Mouse (Mus musculus): ENCODE data around the gene Pkd1l1. TPM values are rescaled to one million over a fixed set of nuclear protein-coding genes. Genes with fewer than 3 reads are reported as not detected.

Pkd1l1 gene
- polyA plus RNA-seq, 1 experiment from 2014 or later: 0.16 TPM

GRCm38 (mm10) chr11:8955678-8956077 is 17.4 kb downstream of the Pkd1l1 start:
- no peak overlapping the region for H3K4me3 ChIP-seq (ENCODE audit: low read length)
- H3K9me3 ChIP-seq (replicated peaks; ENCODE audit: control insufficient read depth, low read length): no peaks in the 10 kb centered on the region
- no peak overlapping the region for H3K4me2 ChIP-seq (ENCODE audit: low read depth, low read length)
- ATAC-seq (replicated peaks; ENCODE audit: extremely low read depth, insufficient read depth, low FRiP score): no peak
- H3K9ac ChIP-seq (ENCODE audit: low read length): no peak overlapping the region
- no peak overlapping the region for H3K27ac ChIP-seq (ENCODE audit: low read length)
- H3K4me1 ChIP-seq (ENCODE audit: control insufficient read depth, insufficient read depth, low read length): peaks cover 4% of the 10 kb centered on the region; the same call in 1 of the 2 replicates
- H3K27me3 ChIP-seq (ENCODE audit: control insufficient read depth, insufficient read depth, low read length): no peaks in the 10 kb centered on the region
- 21% methylated on average over 1 of the region's 1 CpGs for WGBS
- H3K36me3 ChIP-seq (ENCODE audit: control insufficient read depth, insufficient read depth): no peaks in the 10 kb centered on the region

DNA sequence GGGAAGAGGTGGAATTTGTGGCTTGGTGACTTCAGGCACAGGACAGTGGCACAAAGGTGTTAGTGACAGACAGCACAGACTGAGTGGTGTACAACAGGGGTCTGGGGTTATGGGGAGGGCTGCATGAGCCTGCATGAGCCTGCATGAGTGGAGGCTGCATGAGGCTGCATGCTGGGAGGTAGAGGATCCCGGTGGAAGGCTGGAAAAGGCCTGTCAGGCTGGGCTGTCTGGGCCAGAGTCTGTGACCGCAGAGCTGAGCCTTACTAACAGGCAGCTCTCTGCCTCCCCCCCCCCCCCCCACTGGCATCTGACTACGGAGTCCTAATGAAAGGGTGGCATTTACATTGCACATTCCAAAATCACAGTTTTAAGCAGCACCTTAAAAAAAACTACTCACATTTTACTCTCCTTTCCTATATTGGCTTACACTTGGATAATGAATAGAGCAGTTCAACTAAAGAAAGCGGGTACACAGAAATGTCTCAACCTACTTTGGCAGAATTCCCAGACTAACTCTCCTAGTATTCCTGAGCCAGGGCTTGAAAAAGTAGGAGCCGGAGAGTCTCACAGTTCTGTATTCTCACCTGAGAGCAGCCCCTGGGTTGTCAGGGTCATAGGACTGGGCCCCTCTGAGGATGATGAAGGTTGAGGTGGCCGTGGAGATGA is 23.2 kb downstream of the Pkd1l1 start:
- Histone ChIP-seq H3K9ac (ENCODE audit: low read length) (no peak overlapping the region), H3K4me2 (ENCODE audit: low read depth, low read length) (no peak overlapping the region), H3K9me3 (replicated peaks; ENCODE audit: control insufficient read depth, low read length) (no peaks in the 10 kb centered on the region), H3K36me3 (ENCODE audit: control insufficient read depth, insufficient read depth) (no peaks in the 10 kb centered on the region), H3K4me3 (ENCODE audit: low read length) (no peak overlapping the region), H3K27me3 (ENCODE audit: control insufficient read depth, insufficient read depth, low read length) (no peaks in the 10 kb centered on the region), H3K4me1 (ENCODE audit: control insufficient read depth, insufficient read depth, low read length) (peaks cover 11% of the 10 kb centered on the region), H3K27ac (ENCODE audit: low read length) (peak overlapping the region; percentile 27; the same call in 1 of the 2 replicates)
- ATAC-seq (replicated peaks; ENCODE audit: extremely low read depth, insufficient read depth, low FRiP score): no peak
- 36% methylated on average over 4 of the region's 6 CpGs for WGBS

DNA sequence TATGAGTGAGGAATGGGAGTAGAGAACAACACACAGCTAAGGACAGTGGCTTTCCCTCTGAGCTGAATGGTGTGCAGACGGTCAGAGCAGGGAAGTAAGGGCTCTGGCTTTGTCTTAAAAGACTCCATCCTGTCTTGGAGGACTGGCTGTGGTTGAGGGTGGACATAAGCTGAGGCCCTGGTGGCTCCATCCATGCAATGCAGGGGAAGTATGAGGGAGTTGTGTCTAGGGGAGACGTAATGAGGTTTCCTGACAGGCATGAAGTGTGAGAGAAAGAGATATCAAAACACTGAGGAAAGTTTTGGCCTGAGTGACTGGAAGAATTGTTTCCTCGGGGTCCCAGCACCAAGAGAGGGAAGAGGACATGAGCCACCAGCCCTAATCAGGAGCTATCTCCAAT is 24.2 kb downstream of the Pkd1l1 start:
- no peak overlapping the region for H3K9ac ChIP-seq (ENCODE audit: low read length)
- WGBS: 46% methylated on average over 3 of the region's 3 CpGs
- H3K9me3 ChIP-seq (replicated peaks; ENCODE audit: control insufficient read depth, low read length): no peaks in the 10 kb centered on the region
- no peaks in the 10 kb centered on the region for H3K36me3 ChIP-seq (ENCODE audit: control insufficient read depth, insufficient read depth)
- ATAC-seq (replicated peaks; ENCODE audit: extremely low read depth, insufficient read depth, low FRiP score): no peak
- no peaks in the 10 kb centered on the region for H3K27me3 ChIP-seq (ENCODE audit: control insufficient read depth, insufficient read depth, low read length)
- no peak overlapping the region for H3K4me2 ChIP-seq (ENCODE audit: low read depth, low read length)
- H3K27ac ChIP-seq (ENCODE audit: low read length): no peak overlapping the region
- H3K4me1 ChIP-seq (ENCODE audit: control insufficient read depth, insufficient read depth, low read length): peaks cover 10% of the 10 kb centered on the region
- H3K4me3 ChIP-seq (ENCODE audit: low read length): no peak overlapping the region

GRCm38 (mm10) chr11:8944114-8944513 is 29.0 kb downstream of the Pkd1l1 start:
- Histone ChIP-seq H3K4me3 (ENCODE audit: low read length) (no peak overlapping the region), H3K36me3 (ENCODE audit: control insufficient read depth, insufficient read depth) (no peaks in the 10 kb centered on the region), H3K27me3 (ENCODE audit: control insufficient read depth, insufficient read depth, low read length) (no peaks in the 10 kb centered on the region), H3K4me2 (ENCODE audit: low read depth, low read length) (no peak overlapping the region), H3K9me3 (replicated peaks; ENCODE audit: control insufficient read depth, low read length) (no peaks in the 10 kb centered on the region), H3K27ac (ENCODE audit: low read length) (no peak overlapping the region), H3K4me1 (ENCODE audit: control insufficient read depth, insufficient read depth, low read length) (no peaks in the 10 kb centered on the region), H3K9ac (ENCODE audit: low read length) (no peak overlapping the region)
- 57% methylated on average over 4 of the region's 4 CpGs for WGBS
- no peak for ATAC-seq (replicated peaks; ENCODE audit: extremely low read depth, insufficient read depth, low FRiP score)

DNA sequence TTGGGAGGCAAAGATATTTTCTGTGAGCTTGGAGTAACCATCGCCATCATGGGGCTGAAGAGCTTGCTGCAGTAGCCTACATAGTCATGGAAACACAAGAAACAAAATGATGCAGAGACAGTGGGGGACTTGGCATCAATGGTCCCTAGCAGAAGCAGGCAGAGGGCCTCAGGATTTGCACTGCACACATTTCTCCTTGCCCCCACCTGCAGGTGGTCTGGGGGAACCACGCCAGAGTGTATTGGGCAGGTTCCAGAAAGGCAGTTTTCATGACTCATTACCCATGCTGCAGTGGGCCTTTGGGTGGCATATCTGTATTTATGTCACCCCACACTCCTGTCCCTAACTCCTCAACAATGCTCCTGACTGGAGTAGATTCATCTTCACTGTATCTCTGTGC is 30.6 kb downstream of the Pkd1l1 start:
- H3K4me2 ChIP-seq (ENCODE audit: low read depth, low read length): no peak overlapping the region
- no peak overlapping the region for H3K27ac ChIP-seq (ENCODE audit: low read length)
- 79% methylated on average over 2 of the region's 2 CpGs for WGBS
- H3K4me3 ChIP-seq (ENCODE audit: low read length): no peak overlapping the region
- H3K9ac ChIP-seq (ENCODE audit: low read length): no peak overlapping the region
- no peak for ATAC-seq (replicated peaks; ENCODE audit: extremely low read depth, insufficient read depth, low FRiP score)
- no peaks in the 10 kb centered on the region for H3K4me1 ChIP-seq (ENCODE audit: control insufficient read depth, insufficient read depth, low read length)
- no peaks in the 10 kb centered on the region for H3K36me3 ChIP-seq (ENCODE audit: control insufficient read depth, insufficient read depth)
- H3K27me3 ChIP-seq (ENCODE audit: control insufficient read depth, insufficient read depth, low read length): no peaks in the 10 kb centered on the region
- H3K9me3 ChIP-seq (replicated peaks; ENCODE audit: control insufficient read depth, low read length): no peaks in the 10 kb centered on the region

- no peak overlapping the region for H3K4me2 ChIP-seq (ENCODE audit: low read depth, low read length)
- WGBS: 82% methylated on average over 9 of the region's 9 CpGs
- ATAC-seq (replicated peaks; ENCODE audit: extremely low read depth, insufficient read depth, low FRiP score): no peak
- H3K4me3 ChIP-seq (ENCODE audit: low read length): no peak overlapping the region
- no peaks in the 10 kb centered on the region for H3K9me3 ChIP-seq (replicated peaks; ENCODE audit: control insufficient read depth, low read length)
- no peak overlapping the region for H3K9ac ChIP-seq (ENCODE audit: low read length)
- H3K27me3 ChIP-seq (ENCODE audit: control insufficient read depth, insufficient read depth, low read length): no peaks in the 10 kb centered on the region
- no peaks in the 10 kb centered on the region for H3K4me1 ChIP-seq (ENCODE audit: control insufficient read depth, insufficient read depth, low read length)
- H3K36me3 ChIP-seq (ENCODE audit: control insufficient read depth, insufficient read depth): no peaks in the 10 kb centered on the region
- no peak overlapping the region for H3K27ac ChIP-seq (ENCODE audit: low read length)
Observed at GRCm38 (mm10) chr11:8936431-8937110, 36.5 kb downstream of the Pkd1l1 start.

- Histone ChIP-seq H3K4me2 (ENCODE audit: low read depth, low read length) (no peak overlapping the region), H3K4me3 (ENCODE audit: low read length) (no peak overlapping the region), H3K9me3 (replicated peaks; ENCODE audit: control insufficient read depth, low read length) (no peaks in the 10 kb centered on the region), H3K9ac (ENCODE audit: low read length) (no peak overlapping the region), H3K36me3 (ENCODE audit: control insufficient read depth, insufficient read depth) (no peaks in the 10 kb centered on the region), H3K4me1 (ENCODE audit: control insufficient read depth, insufficient read depth, low read length) (no peaks in the 10 kb centered on the region), H3K27me3 (ENCODE audit: control insufficient read depth, insufficient read depth, low read length) (no peaks in the 10 kb centered on the region), H3K27ac (ENCODE audit: low read length) (no peak overlapping the region)
- WGBS: 85% methylated on average over 8 of the region's 8 CpGs
- no peak for ATAC-seq (replicated peaks; ENCODE audit: extremely low read depth, insufficient read depth, low FRiP score)
Observed at GRCm38 (mm10) chr11:8916081-8916671, 56.9 kb downstream of the Pkd1l1 start.

- no peaks in the 10 kb centered on the region for H3K27me3 ChIP-seq (ENCODE audit: control insufficient read depth, insufficient read depth, low read length)
- ATAC-seq (replicated peaks; ENCODE audit: extremely low read depth, insufficient read depth, low FRiP score): no peak
- no peaks in the 10 kb centered on the region for H3K4me1 ChIP-seq (ENCODE audit: control insufficient read depth, insufficient read depth, low read length)
- WGBS: 65% methylated on average over 4 of the region's 4 CpGs
- H3K4me2 ChIP-seq (ENCODE audit: low read depth, low read length): no peak overlapping the region
- no peak overlapping the region for H3K27ac ChIP-seq (ENCODE audit: low read length)
- no peaks in the 10 kb centered on the region for H3K9me3 ChIP-seq (replicated peaks; ENCODE audit: control insufficient read depth, low read length)
- no peaks in the 10 kb centered on the region for H3K36me3 ChIP-seq (ENCODE audit: control insufficient read depth, insufficient read depth)
- no peak overlapping the region for H3K9ac ChIP-seq (ENCODE audit: low read length)
- no peak overlapping the region for H3K4me3 ChIP-seq (ENCODE audit: low read length)
Observed at GRCm38 (mm10) chr11:8882793-8883192, 90.3 kb downstream of the Pkd1l1 start.

DNA sequence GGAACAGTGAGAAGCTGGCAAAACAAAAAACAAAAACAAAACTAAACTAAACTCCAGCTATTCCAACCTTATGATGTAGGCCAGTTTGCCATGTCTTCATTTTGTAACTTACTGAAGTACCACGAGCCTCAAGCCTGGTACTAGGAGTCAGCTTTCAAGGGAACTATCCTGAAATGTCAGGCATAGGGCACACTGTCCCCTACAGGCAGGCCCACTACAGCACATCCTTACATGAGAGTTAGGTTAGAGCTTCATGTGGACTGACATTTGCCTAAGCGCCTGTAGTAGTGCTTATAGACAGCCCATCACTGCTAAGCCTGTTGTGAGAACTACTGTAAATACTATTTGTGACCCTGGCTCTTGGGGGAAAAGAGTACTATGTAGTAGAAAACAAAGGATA is 91.5 kb downstream of the Pkd1l1 start:
- no peak for ATAC-seq (replicated peaks; ENCODE audit: extremely low read depth, insufficient read depth, low FRiP score)

More for the DNA sequence above, 91.5 kb downstream of the Pkd1l1 start:
- 72% methylated on average over 2 of the region's 2 CpGs for WGBS
- Histone ChIP-seq H3K4me1 (ENCODE audit: control insufficient read depth, insufficient read depth, low read length) (no peaks in the 10 kb centered on the region), H3K9me3 (replicated peaks; ENCODE audit: control insufficient read depth, low read length) (no peaks in the 10 kb centered on the region), H3K9ac (ENCODE audit: low read length) (no peak overlapping the region), H3K36me3 (ENCODE audit: control insufficient read depth, insufficient read depth) (no peaks in the 10 kb centered on the region), H3K27me3 (ENCODE audit: control insufficient read depth, insufficient read depth, low read length) (no peaks in the 10 kb centered on the region), H3K27ac (ENCODE audit: low read length) (no peak overlapping the region), H3K4me3 (ENCODE audit: low read length) (no peak overlapping the region), H3K4me2 (ENCODE audit: low read depth, low read length) (no peak overlapping the region)

Data from heart, embryonic 16.5 days (tissue).